ENCODE assay signal across 9 mouse cellular contexts in genomic region chr10:80899074-80899473, GRCm38 (mm10). TPM values are rescaled to one million over a fixed set of nuclear protein-coding genes. Genes with fewer than 3 reads are reported as not detected.
DNase-seq lines count a peak whose midpoint lies in the region; ATAC-seq and TF ChIP-seq lines count a peak whose summit lies in the region.
"Had no signal": no experiment of that assay in that cellular context is flagged by ENCODE, and none has a peak within 500 bp of the region (broad histone marks: within the 10 kb centered on the region; RNA-seq: fewer than 3 reads in every experiment).

No protein-coding gene starts in this region.

- H3K36me3 ChIP-seq in kidney, embryonic 15.5 days, result peaks cover 44% of the 10 kb centered on the region
- H3K36me3 ChIP-seq in embryonic facial prominence, embryonic 11.5 days (replicated peaks; ENCODE audit: control insufficient read depth, insufficient read depth, low read depth, low read length), result peaks cover 11% of the 10 kb centered on the region
- peaks cover 16% of the 10 kb centered on the region; the same call in 1 of the 2 replicates for H3K36me3 ChIP-seq in hindbrain, postnatal 0 days (ENCODE audit: insufficient read depth, low read length)
- H3K36me3 ChIP-seq in midbrain, embryonic 15.5 days (replicated peaks), result peaks cover 21% of the 10 kb centered on the region

- DNase-seq in kidney, postnatal 36 days, result no peak
- no peak for DNase-seq in embryonic facial prominence, embryonic 11.5 days (ENCODE audit: low spot score)
- DNase-seq in hindbrain, postnatal 0 days (ENCODE audit: low spot score), result no peak
- DNase-seq in kidney, postnatal 14 days, result no peak
- DNase-seq in right cerebral cortex, postnatal 36 days (ENCODE audit: low spot score in 2 of 2), result no peak
- DNase-seq in adrenal gland, adult 2 months, result no peak

- H3K9ac ChIP-seq in kidney, embryonic 15.5 days, result no peak overlapping the region
- H3K9ac ChIP-seq in embryonic facial prominence, embryonic 11.5 days (replicated peaks; ENCODE audit: low read length), result no peak overlapping the region
- H3K9ac ChIP-seq in hindbrain, postnatal 0 days (replicated peaks; ENCODE audit: low read length), result no peak overlapping the region
- no peak overlapping the region for H3K9ac ChIP-seq in midbrain, embryonic 15.5 days

- H3K27ac ChIP-seq in kidney, embryonic 15.5 days, result no peak overlapping the region
- H3K27ac ChIP-seq in embryonic facial prominence, embryonic 11.5 days (replicated peaks; ENCODE audit: low read depth, low read length), result no peak overlapping the region
- no peak overlapping the region for H3K27ac ChIP-seq in hindbrain, postnatal 0 days
- H3K27ac ChIP-seq in midbrain, embryonic 15.5 days, result no peak overlapping the region

- peak overlapping the region; percentile 81 for H3K4me3 ChIP-seq in kidney, embryonic 15.5 days (replicated peaks)
- no peak overlapping the region for H3K4me3 ChIP-seq in embryonic facial prominence, embryonic 11.5 days (ENCODE audit: low read depth, low read length)
- no peak overlapping the region for H3K4me3 ChIP-seq in hindbrain, postnatal 0 days (ENCODE audit: low read length)
- H3K4me3 ChIP-seq in midbrain, embryonic 15.5 days, result peak overlapping the region; percentile 84; the same call in 1 of the 2 replicates

- TF ChIP-seq CTCF in hindbrain, postnatal 0 days (IDR thresholded peaks at IDR 0.05; ENCODE audit: low read depth), result no peak

- H3K9me3 ChIP-seq in kidney, embryonic 15.5 days (replicated peaks), result no peaks in the 10 kb centered on the region
- H3K9me3 ChIP-seq in embryonic facial prominence, embryonic 11.5 days (replicated peaks; ENCODE audit: control insufficient read depth, low read length), result no peaks in the 10 kb centered on the region
- no peaks in the 10 kb centered on the region for H3K9me3 ChIP-seq in hindbrain, postnatal 0 days (ENCODE audit: low read length)
- H3K9me3 ChIP-seq in midbrain, embryonic 15.5 days, result no peaks in the 10 kb centered on the region

- no peaks in the 10 kb centered on the region for H3K27me3 ChIP-seq in kidney, embryonic 15.5 days
- H3K27me3 ChIP-seq in embryonic facial prominence, embryonic 11.5 days (ENCODE audit: control insufficient read depth, insufficient read depth, low read length), result no peaks in the 10 kb centered on the region
- H3K27me3 ChIP-seq in hindbrain, postnatal 0 days (ENCODE audit: insufficient read depth, low read length), result no peaks in the 10 kb centered on the region
- H3K27me3 ChIP-seq in midbrain, embryonic 15.5 days (replicated peaks), result no peaks in the 10 kb centered on the region

- H3K4me1 ChIP-seq in kidney, embryonic 15.5 days, result peaks cover 33% of the 10 kb centered on the region
- H3K4me1 ChIP-seq in embryonic facial prominence, embryonic 11.5 days (ENCODE audit: control insufficient read depth, insufficient read depth, low read length), result peaks cover 5% of the 10 kb centered on the region
- H3K4me1 ChIP-seq in hindbrain, postnatal 0 days (ENCODE audit: insufficient read depth, low read length), result 0 out of 2 replicates have a peak, but pooled peaks cover 3% of the 10 kb centered on the region
- peaks cover 19% of the 10 kb centered on the region for H3K4me1 ChIP-seq in midbrain, embryonic 15.5 days

- 91% methylated on average over 8 of the region's 8 CpGs for WGBS in kidney, embryonic 15.5 days
- WGBS in embryonic facial prominence, embryonic 11.5 days, result 91% methylated on average over 8 of the region's 8 CpGs
- 90% methylated on average over 8 of the region's 8 CpGs for WGBS in hindbrain, postnatal 0 days
- WGBS in midbrain, embryonic 15.5 days, result 90% methylated on average over 8 of the region's 8 CpGs

- no peak for ATAC-seq in kidney, embryonic 15.5 days (replicated peaks; ENCODE audit: low FRiP score)
- ATAC-seq in embryonic facial prominence, embryonic 11.5 days (replicated peaks; ENCODE audit: insufficient number of reproducible peaks, low FRiP score, low TSS enrichment, low read depth), result no peak
- no peak for ATAC-seq in hindbrain, postnatal 0 days
- no peak for ATAC-seq in midbrain, embryonic 15.5 days (replicated peaks)

- peak overlapping the region; percentile 90 for H3K4me2 ChIP-seq in kidney, embryonic 15.5 days
- peak overlapping the region; percentile 86; the same call in 1 of the 2 replicates for H3K4me2 ChIP-seq in embryonic facial prominence, embryonic 11.5 days (ENCODE audit: low read depth, low read length)
- H3K4me2 ChIP-seq in hindbrain, postnatal 0 days (ENCODE audit: low read depth, low read length), result peak overlapping the region; percentile 81; the same call in 1 of the 2 replicates
- peak overlapping the region; percentile 76 for H3K4me2 ChIP-seq in midbrain, embryonic 15.5 days

RNA-seq across cellular contexts. Expression of gene Timm13, which starts 1.7 kb away (rescaled TPM):
- 365 and 368 TPM in 2 replicates for polyA plus RNA-seq in kidney, embryonic 15.5 days (2015; fragmentation: Nextera tagmentation; extraction: Ambion mirVana)
- polyA plus RNA-seq in embryonic facial prominence, embryonic 11.5 days (2014; fragmentation: Nextera tagmentation; extraction: Ambion mirVana), result 266 and 347 TPM in 2 replicates
- 150 and 155 TPM in 2 replicates for total RNA-seq in hindbrain, postnatal 0 days (2014; rRNA removed)
- 366 and 369 TPM in 2 replicates for polyA plus RNA-seq in hindbrain, postnatal 0 days (2015; fragmentation: Nextera tagmentation; extraction: Ambion mirVana)
- 318 and 330 TPM in 2 replicates for polyA plus RNA-seq in midbrain, embryonic 15.5 days (2015; fragmentation: Nextera tagmentation; extraction: Ambion mirVana)
- 100 to 1,000 TPM; 174 to 231 TPM for total RNA-seq in adrenal gland, adult 2 months (2021)
- 236 and 243 TPM in 2 replicates for polyA plus RNA-seq in adrenal gland, adult 2 months (2012; rRNA removed)

RNA-seq across cellular contexts. Expression of gene Lmnb2, which starts 19.0 kb away (rescaled TPM):
- 55.0 and 59.3 TPM in 2 replicates for polyA plus RNA-seq in kidney, embryonic 15.5 days (2015; fragmentation: Nextera tagmentation; extraction: Ambion mirVana)
- polyA plus RNA-seq in embryonic facial prominence, embryonic 11.5 days (2014; fragmentation: Nextera tagmentation; extraction: Ambion mirVana), result 18.4 and 19.4 TPM in 2 replicates
- total RNA-seq in hindbrain, postnatal 0 days (2014; rRNA removed), result 42.3 and 43.2 TPM in 2 replicates
- polyA plus RNA-seq in hindbrain, postnatal 0 days (2015; fragmentation: Nextera tagmentation; extraction: Ambion mirVana), result 24.8 and 25.6 TPM in 2 replicates
- 46.9 and 48.9 TPM in 2 replicates for polyA plus RNA-seq in midbrain, embryonic 15.5 days (2015; fragmentation: Nextera tagmentation; extraction: Ambion mirVana)
- 10 to 100 TPM; 10.8 to 11.4 TPM for total RNA-seq in adrenal gland, adult 2 months (2021)
- polyA plus RNA-seq in adrenal gland, adult 2 months (2012; rRNA removed), result 16.2 and 17.9 TPM in 2 replicates

RNA-seq across cellular contexts. Expression of gene Tmprss9, which starts 27.4 kb away (rescaled TPM):
- 0.04 TPM in 1 of 2 replicates, not detected in the other for polyA plus RNA-seq in kidney, embryonic 15.5 days (2015; fragmentation: Nextera tagmentation; extraction: Ambion mirVana)
- 0.06 TPM in 2 replicates for polyA plus RNA-seq in embryonic facial prominence, embryonic 11.5 days (2014; fragmentation: Nextera tagmentation; extraction: Ambion mirVana)
- total RNA-seq in hindbrain, postnatal 0 days (2014; rRNA removed), result 0.04 and 0.10 TPM in 2 replicates
- polyA plus RNA-seq in hindbrain, postnatal 0 days (2015; fragmentation: Nextera tagmentation; extraction: Ambion mirVana), result 0.14 and 0.26 TPM in 2 replicates
- 0.23 and 0.41 TPM in 2 replicates for polyA plus RNA-seq in midbrain, embryonic 15.5 days (2015; fragmentation: Nextera tagmentation; extraction: Ambion mirVana)
- not detected for total RNA-seq in adrenal gland, adult 2 months (2021)
- 0.18 and 0.21 TPM in 2 replicates for polyA plus RNA-seq in adrenal gland, adult 2 months (2012; rRNA removed)
- total RNA-seq: granulocyte monocyte progenitor cell, adult 5-6 weeks had no signal

RNA-seq across cellular contexts. Expression of gene Gadd45b, which starts 30.8 kb away (rescaled TPM):
- polyA plus RNA-seq in kidney, embryonic 15.5 days (2015; fragmentation: Nextera tagmentation; extraction: Ambion mirVana), result 18.0 and 20.8 TPM in 2 replicates
- polyA plus RNA-seq in embryonic facial prominence, embryonic 11.5 days (2014; fragmentation: Nextera tagmentation; extraction: Ambion mirVana), result 9.9 and 11.6 TPM in 2 replicates
- total RNA-seq in hindbrain, postnatal 0 days (2014; rRNA removed), result 4.4 and 8.2 TPM in 2 replicates
- polyA plus RNA-seq in hindbrain, postnatal 0 days (2015; fragmentation: Nextera tagmentation; extraction: Ambion mirVana), result 7.5 and 8.6 TPM in 2 replicates
- polyA plus RNA-seq in midbrain, embryonic 15.5 days (2015; fragmentation: Nextera tagmentation; extraction: Ambion mirVana), result 5.5 and 8.2 TPM in 2 replicates
- 10 to 100 TPM; 25.6 to 84.9 TPM for total RNA-seq in adrenal gland, adult 2 months (2021)
- polyA plus RNA-seq in adrenal gland, adult 2 months (2012; rRNA removed), result 37.6 and 50.8 TPM in 2 replicates

RNA-seq across cellular contexts. Expression of gene Sppl2b, which starts 44.0 kb away (rescaled TPM):
- 43.8 and 48.1 TPM in 2 replicates for polyA plus RNA-seq in kidney, embryonic 15.5 days (2015; fragmentation: Nextera tagmentation; extraction: Ambion mirVana)
- polyA plus RNA-seq in embryonic facial prominence, embryonic 11.5 days (2014; fragmentation: Nextera tagmentation; extraction: Ambion mirVana), result 17.1 and 19.7 TPM in 2 replicates
- 161 and 174 TPM in 2 replicates for total RNA-seq in hindbrain, postnatal 0 days (2014; rRNA removed)
- polyA plus RNA-seq in hindbrain, postnatal 0 days (2015; fragmentation: Nextera tagmentation; extraction: Ambion mirVana), result 76.0 and 76.2 TPM in 2 replicates
- 85.5 and 89.5 TPM in 2 replicates for polyA plus RNA-seq in midbrain, embryonic 15.5 days (2015; fragmentation: Nextera tagmentation; extraction: Ambion mirVana)
- 10 to 100 TPM; 28.5 to 35.2 TPM for total RNA-seq in adrenal gland, adult 2 months (2021)
- polyA plus RNA-seq in adrenal gland, adult 2 months (2012; rRNA removed), result 114 and 116 TPM in 2 replicates

Comparison
In these comparisons a context has a peak if more than half of its experiments do, and no peak if none do; other contexts are left out.
1. H3K4me3 ChIP-seq: peak in kidney, embryonic 15.5 days (single experiment) and midbrain, embryonic 15.5 days (single experiment); none in embryonic facial prominence, embryonic 11.5 days (single experiment) and hindbrain, postnatal 0 days (single experiment).
2. Peak in every context shown above with its lines, with median percentiles within 50 percentile points of each other: H3K4me2 ChIP-seq.